Mouse (Mus musculus) liver, postnatal 0 days (tissue): ENCODE measurements around the gene AI854703. TPM values are rescaled to one million over a fixed set of nuclear protein-coding genes. Genes with fewer than 3 reads are reported as not detected.

Source experiments
- ATAC-seq: fragments of 200-750 bp; cut with Nextera tagmentation; 2 replicates; pipeline ENCODE4 v1.8.0; 2017; ENCODE audit warnings: mild to moderate bottlenecking, moderate library complexity
- DNase-seq: peaks from one replicate; pipeline ENCODE4 v3.0.0-alpha.2; 2016
- H3K27ac ChIP-seq: fragments of 300-500 bp; sonication (generic); 2 replicates; pipeline ENCODE4 v1.5.1; 2014; ENCODE audit warnings: antibody characterized with exemption, moderate library complexity, mild to moderate bottlenecking, low read depth
- H3K27me3 ChIP-seq: fragments of 300-500 bp; sonication (generic); 2 replicates; pipeline ENCODE4 v1.6.1; 2014; ENCODE audit warnings: low read length, control low read depth, mixed read lengths; ENCODE audit not compliant: insufficient read depth
- H3K36me3 ChIP-seq: fragments of 300-500 bp; sonication (generic); replicated peaks from 2 replicates; pipeline ENCODE4 v1.6.1; 2014; ENCODE audit warnings: mild to moderate bottlenecking, control low read depth, low read length, moderate library complexity, mixed read lengths; ENCODE audit not compliant: insufficient read depth
- H3K4me1 ChIP-seq: fragments of 300-500 bp; sonication (generic); 2 replicates; pipeline ENCODE4 v1.6.1; 2014; ENCODE audit warnings: antibody characterized with exemption, mild to moderate bottlenecking, control low read depth; ENCODE audit not compliant: insufficient read depth
- H3K4me2 ChIP-seq: fragments of 300-500 bp; sonication (generic); 2 replicates; pipeline ENCODE4 v1.6.1; 2014; ENCODE audit warnings: low read depth, mild to moderate bottlenecking, low read length, moderate library complexity, mixed read lengths
- H3K4me3 ChIP-seq: fragments of 300-500 bp; sonication (generic); 2 replicates; pipeline ENCODE4 v1.5.1; 2014; ENCODE audit warnings: low read depth, low read length
- H3K9ac ChIP-seq: fragments of 300-500 bp; sonication (generic); replicated peaks from 2 replicates; pipeline ENCODE4 v1.6.1; 2014; ENCODE audit warnings: mild to moderate bottlenecking, moderate library complexity
- H3K9me3 ChIP-seq: fragments of 300-500 bp; sonication (generic); 2 replicates; pipeline ENCODE4 v1.6.1; 2016; ENCODE audit warnings: mild to moderate bottlenecking, control low read depth, low read length, mixed read lengths
- CTCF ChIP-seq: sonication (generic); IDR thresholded peaks from 2 replicates; pipeline ENCODE4 v1.5.1; 2016; ENCODE audit warnings: antibody characterized with exemption, low read depth
- EP300 ChIP-seq: IDR thresholded peaks from 2 replicates; pipeline ENCODE4 v1.6.1; 2016; ENCODE audit warnings: antibody characterized with exemption, low read depth, mild to moderate bottlenecking
- WGBS: fragments of 180-500 bp; shearing (Covaris S2); extraction: QIAGEN DNeasy Blood & Tissue Kit; methylation state at CpG from one replicate; pipeline ENCODE4 v1.1.7; 2014; ENCODE audit not compliant: insufficient replicate concordance; 5-methylcytosine and 5-hydroxymethylcytosine counted together
- polyA plus RNA-seq: library from polyadenylated mRNA; unstranded; fragments of >200 nt; fragmentation: Nextera tagmentation; extraction: Ambion mirVana; gene quantifications from 2 replicates; pipeline ENCODE4 v1.2.1, GENCODE M21; 2015

AI854703 gene
- polyA plus RNA-seq, 1 experiment from 2014 or later, result 0.16 TPM

GRCm38 (mm10) chr6:48645660-48646308, 19.2 kb downstream of the AI854703 start:
- 4% methylated on average over 12 of the region's 12 CpGs for WGBS
- no peaks in the 10 kb centered on the region for H3K9me3 ChIP-seq
- H3K27ac ChIP-seq, result no peak overlapping the region
- 0 out of 2 replicates have a peak overlapping the region, but pooled peaks have one; percentile 32 for H3K4me2 ChIP-seq
- TF ChIP-seq CTCF (peak; percentile 89), EP300 (no peak)
- peaks cover 4% of the 10 kb centered on the region for H3K4me1 ChIP-seq
- H3K36me3 ChIP-seq, result no peaks in the 10 kb centered on the region
- H3K9ac ChIP-seq, result no peak overlapping the region
- H3K4me3 ChIP-seq, result no peak overlapping the region
- no peaks in the 10 kb centered on the region for H3K27me3 ChIP-seq
- ATAC-seq (peak; percentile 45; the same call in 1 of the 2 replicates), DNase-seq (peak; percentile 78)

DNA sequence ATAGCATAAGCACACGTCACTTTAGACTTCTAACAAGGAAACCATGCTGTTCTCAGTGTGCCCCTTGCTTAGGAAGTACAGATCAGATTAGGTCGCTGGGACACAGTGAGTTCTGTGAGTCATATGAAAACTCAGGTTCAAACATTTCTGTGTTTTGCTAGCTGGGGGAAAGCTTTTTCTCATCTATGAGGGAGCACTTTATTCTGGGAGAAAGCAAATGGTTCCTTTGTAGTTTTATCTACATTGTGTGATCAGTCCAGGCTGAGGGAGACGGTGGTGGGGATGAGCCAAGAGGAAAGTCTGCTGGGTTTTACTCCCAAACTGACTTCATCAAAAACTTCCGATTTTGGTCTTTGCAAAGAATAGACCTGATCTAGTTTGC, 19.7 kb downstream of the AI854703 start:
- Histone ChIP-seq H3K27ac (no peak overlapping the region), H3K9me3 (no peaks in the 10 kb centered on the region), H3K4me3 (no peak overlapping the region), H3K4me2 (no peak overlapping the region), H3K4me1 (peaks cover 4% of the 10 kb centered on the region), H3K27me3 (no peaks in the 10 kb centered on the region), H3K36me3 (no peaks in the 10 kb centered on the region), H3K9ac (no peak overlapping the region)
- no peak for ATAC-seq
- WGBS, result 58% methylated on average over 4 of the region's 4 CpGs
- no peak for DNase-seq
- TF ChIP-seq CTCF, result no peak
- TF ChIP-seq EP300, result no peak

DNA sequence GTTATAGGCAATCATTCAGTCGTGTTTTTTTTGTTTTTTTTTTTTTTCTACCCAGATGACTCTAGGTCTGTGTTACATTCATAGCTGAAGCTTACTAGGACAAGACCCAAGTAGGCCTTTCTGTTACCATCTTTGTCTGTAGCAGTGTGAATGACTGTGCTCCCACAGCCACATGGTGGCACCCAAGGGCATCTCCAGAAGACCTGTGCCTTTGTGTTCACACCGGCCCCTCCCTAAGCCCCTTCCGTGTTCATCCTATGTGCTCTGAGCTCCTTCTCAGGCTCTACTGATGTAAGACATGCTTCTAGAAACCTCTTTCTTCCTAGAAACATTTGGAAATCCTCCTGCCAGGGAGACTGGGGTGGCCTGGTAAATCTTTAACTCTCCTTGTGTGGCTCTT, 20.4 kb downstream of the AI854703 start, which contains the start of gene Gimap8:
Gene Gimap8, plus strand, starts transcription at position 240 of the 400 bp plus-strand sequence.
- Histone ChIP-seq H3K27ac (no peak within 1 kb of the TSS), H3K9me3 (no peaks in the 10 kb centered on the region), H3K4me3 (no peak within 1 kb of the TSS), H3K36me3 (no peaks in the 10 kb centered on the region), H3K4me1 (peaks cover 4% of the 10 kb centered on the region), H3K9ac (no peak within 1 kb of the TSS), H3K4me2 (peak within 1 kb of the TSS; percentile 24; the same call in 1 of the 2 replicates), H3K27me3 (no peaks in the 10 kb centered on the region)
- ATAC-seq (peak; percentile 61), DNase-seq (peak; percentile 69)
- TF ChIP-seq CTCF (peak; percentile 76), EP300 (no peak)
- WGBS, result 5% methylated on average over 3 of the region's 3 CpGs

DNA sequence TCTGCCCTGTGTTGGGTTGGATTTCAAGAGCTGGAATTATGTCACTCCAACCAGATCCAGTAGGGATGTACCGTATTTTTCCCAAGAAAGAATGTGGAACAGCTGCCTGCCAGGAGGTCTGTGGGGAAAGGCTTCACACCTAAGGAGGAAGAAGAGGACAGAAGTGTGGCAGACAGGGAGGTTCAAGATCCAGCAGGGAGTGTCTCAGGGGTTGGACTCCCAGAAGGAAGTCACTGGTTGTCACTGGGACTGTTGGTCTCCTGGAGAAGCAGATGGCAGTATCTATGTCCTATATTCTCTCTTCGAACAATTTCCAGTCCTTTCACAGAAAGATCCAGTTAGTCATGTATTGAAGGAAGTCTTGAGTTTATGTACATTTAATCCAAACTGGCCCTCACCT, 21.0 kb downstream of the AI854703 start:
- TF ChIP-seq EP300, result no peak
- no peak for TF ChIP-seq CTCF
- H3K9me3 ChIP-seq, result no peaks in the 10 kb centered on the region
- peak overlapping the region; percentile 24; the same call in 1 of the 2 replicates for H3K4me2 ChIP-seq
- ATAC-seq, result no peak
- no peaks in the 10 kb centered on the region for H3K36me3 ChIP-seq
- peak; percentile 9 for DNase-seq
- no peak overlapping the region for H3K27ac ChIP-seq
- no peak overlapping the region for H3K4me3 ChIP-seq
- H3K27me3 ChIP-seq, result no peaks in the 10 kb centered on the region
- H3K4me1 ChIP-seq, result peaks cover 4% of the 10 kb centered on the region
- 69% methylated on average over 2 of the region's 2 CpGs for WGBS
- H3K9ac ChIP-seq, result no peak overlapping the region

GRCm38 (mm10) chr6:48648779-48649178, 22.2 kb downstream of the AI854703 start:
- no peaks in the 10 kb centered on the region for H3K36me3 ChIP-seq
- H3K9me3 ChIP-seq, result no peaks in the 10 kb centered on the region
- H3K4me3 ChIP-seq, result no peak overlapping the region
- TF ChIP-seq CTCF (no peak), EP300 (no peak)
- DNase-seq (no peak), ATAC-seq (no peak)
- no peak overlapping the region for H3K4me2 ChIP-seq
- no peak overlapping the region for H3K9ac ChIP-seq
- WGBS, result 73% methylated on average over 4 of the region's 4 CpGs
- H3K27ac ChIP-seq, result no peak overlapping the region
- peaks cover 4% of the 10 kb centered on the region for H3K4me1 ChIP-seq
- no peaks in the 10 kb centered on the region for H3K27me3 ChIP-seq

DNA sequence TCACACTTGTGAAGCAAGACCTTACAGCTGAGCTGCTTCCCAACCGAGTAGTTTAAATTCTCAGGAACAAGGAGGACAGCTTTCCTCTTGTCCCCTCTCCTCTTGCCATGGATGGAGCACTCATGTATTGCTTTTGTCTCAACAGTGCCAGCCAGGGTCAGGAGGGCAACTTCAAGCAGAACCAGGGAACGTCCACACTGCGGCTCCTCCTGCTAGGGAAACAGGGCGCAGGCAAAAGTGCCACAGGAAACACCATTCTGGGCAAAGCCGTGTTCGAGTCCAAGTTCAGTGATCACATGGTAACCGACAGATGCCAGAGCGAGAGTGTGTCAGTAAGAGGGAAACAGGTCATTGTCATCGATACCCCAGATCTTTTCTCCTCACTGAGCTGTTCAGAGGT, 23.5 kb downstream of the AI854703 start:
- peaks cover 4% of the 10 kb centered on the region for H3K4me1 ChIP-seq
- no peak overlapping the region for H3K9ac ChIP-seq
- no peaks in the 10 kb centered on the region for H3K36me3 ChIP-seq
- H3K27me3 ChIP-seq, result no peaks in the 10 kb centered on the region
- ATAC-seq (no peak), DNase-seq (no peak)
- no peak overlapping the region for H3K4me3 ChIP-seq
- H3K9me3 ChIP-seq, result no peaks in the 10 kb centered on the region
- TF ChIP-seq CTCF (no peak), EP300 (no peak)
- WGBS, result 78% methylated on average over 9 of the region's 9 CpGs
- no peak overlapping the region for H3K27ac ChIP-seq
- no peak overlapping the region for H3K4me2 ChIP-seq
